Mouse (Mus musculus) right cerebral cortex, postnatal 10 days (tissue): ENCODE results near the gene 0610009B22Rik.
"Not testable (repeated sequence)": the region's sequence is repeated elsewhere in the genome, so short reads cannot be mapped to it uniquely, and the experiment has no call there.

Source experiments
- DNase-seq, 2 experiments: peaks; one replicate each; pipeline ENCODE4 v3.0.0; 2021; ENCODE audit warnings: low spot score in 2 of 2

The 0610009B22Rik gene

GRCm38 (mm10) chr11:51688330-51689328, at the start of gene 0610009B22Rik:
Gene 0610009B22Rik (minus strand): TSS chr11:51688874.
- DNase-seq = peak; percentile 100

GRCm38 (mm10) chr11:51734218-51734617, 45.5 kb upstream of the 0610009B22Rik start:
- not testable (repeated sequence) for DNase-seq

- DNase-seq = no peak
Measured at GRCm38 (mm10) chr11:51732883-51733282, 44.2 kb upstream of the 0610009B22Rik start.

- DNase-seq = no peak
Measured at GRCm38 (mm10) chr11:51721066-51721465, 32.4 kb upstream of the 0610009B22Rik start.

GRCm38 (mm10) chr11:51707080-51707479, 18.4 kb upstream of the 0610009B22Rik start:
- DNase-seq = no peak

GRCm38 (mm10) chr11:51706451-51706850, 17.8 kb upstream of the 0610009B22Rik start:
- no peak for DNase-seq

GRCm38 (mm10) chr11:51703379-51703998, 14.8 kb upstream of the 0610009B22Rik start:
- no peak for DNase-seq

GRCm38 (mm10) chr11:51702831-51703230, 14.2 kb upstream of the 0610009B22Rik start:
- no peak for DNase-seq

GRCm38 (mm10) chr11:51694984-51695383, 6.3 kb upstream of the 0610009B22Rik start:
- DNase-seq = no peak

- DNase-seq = not testable (repeated sequence)
Measured at GRCm38 (mm10) chr11:51690597-51690996, 1.9 kb upstream of the 0610009B22Rik start.

- DNase-seq = no peak
Measured at GRCm38 (mm10) chr11:51689343-51689742, 669 bp upstream of the 0610009B22Rik start.

GRCm38 (mm10) chr11:51681976-51682374, 6.7 kb downstream of the 0610009B22Rik start:
- no peak for DNase-seq

GRCm38 (mm10) chr11:51681324-51681975, 7.2 kb downstream of the 0610009B22Rik start:
- DNase-seq = peak; percentile 80 to 93

- no peak for DNase-seq
Measured at GRCm38 (mm10) chr11:51679466-51679865, 9.2 kb downstream of the 0610009B22Rik start.

- DNase-seq = no peak
Measured at GRCm38 (mm10) chr11:51677737-51678418, 10.8 kb downstream of the 0610009B22Rik start.

- no peak for DNase-seq
Measured at GRCm38 (mm10) chr11:51675386-51675785, 13.3 kb downstream of the 0610009B22Rik start.

- peak in 1 of 2 experiments; percentile 10 for DNase-seq
Measured at GRCm38 (mm10) chr11:51673291-51673690, 15.4 kb downstream of the 0610009B22Rik start.

GRCm38 (mm10) chr11:51671376-51671775, 17.3 kb downstream of the 0610009B22Rik start:
- no peak for DNase-seq

- no peak for DNase-seq
Measured at GRCm38 (mm10) chr11:51670846-51671245, 17.8 kb downstream of the 0610009B22Rik start.

- DNase-seq = not testable (repeated sequence)
Measured at GRCm38 (mm10) chr11:51664747-51665146, 23.9 kb downstream of the 0610009B22Rik start.

- DNase-seq = no peak
Measured at GRCm38 (mm10) chr11:51662632-51663031, 26.0 kb downstream of the 0610009B22Rik start.
